Mouse (Mus musculus) kidney, adult 2 months (tissue): Measurements from ENCODE around the gene Dcdc2a.

Experiments used
- CTCF ChIP-seq: fragments of 200-500 bp; conservative IDR thresholded peaks from 2 replicates; pipeline ENCODE4 v1.5.1; 2011; ENCODE audit warnings: low read depth, mild to moderate bottlenecking, control low read depth, low read length, moderate library complexity, mixed read lengths; ENCODE audit not compliant: insufficient read depth, insufficient read length
- POLR2A ChIP-seq: fragments of 200-500 bp; IDR thresholded peaks from one replicate; pipeline ENCODE4 v1.6.1; 2011; ENCODE audit warnings: low read depth, low read length, control low read depth

- TF ChIP-seq CTCF = peak; percentile 25; the same call in 1 of the 2 replicates
- TF ChIP-seq POLR2A = no peak
Measured at GRCm38 (mm10) chr13:25055111-25055554, 671 bp upstream of the Dcdc2a start.
